Mouse (Mus musculus) adrenal gland, adult 10 weeks (tissue): Measurements from ENCODE around the gene Olfr974. TPM values are rescaled to one million over a fixed set of nuclear protein-coding genes. Genes with fewer than 3 reads are reported as not detected.

Source experiments
- polyA plus RNA-seq: library from polyadenylated mRNA; stranded (reverse); fragments of 350-450 nt; fragmentation: Illumina TruSeq; extraction: RNeasy Lipid Tissue Mini Kit (QIAGEN cat#74804); gene quantifications from one replicate; pipeline ENCODE4 v1.2.3, GENCODE M21; 2014; ENCODE audit warnings: low read depth, low replicate concordance

Gene Olfr974
- not detected for polyA plus RNA-seq

GRCm38 (mm10) chr9:39937201-39937600, at the start of gene Olfr974:
Olfr974 (plus strand) TSS chr9:39937501.

GRCm38 (mm10) chr9:39907036-39907435, 30.3 kb upstream of the Olfr974 start, which contains the start of gene Olfr229:
Olfr229 (plus strand) TSS chr9:39907336.

GRCm38 (mm10) chr9:39951946-39952345, 14.6 kb downstream of the Olfr974 start, which contains the start of gene Olfr975:
Olfr975 (minus strand) TSS chr9:39952046.

GRCm38 (mm10) chr9:39961033-39961432, 23.7 kb downstream of the Olfr974 start, which contains the start of gene Olfr976:
Olfr976 (minus strand) TSS chr9:39961133.

GRCm38 (mm10) chr9:39991813-39992212, 54.5 kb downstream of the Olfr974 start, which contains the start of gene Olfr978:
Olfr978 (plus strand) TSS chr9:39992113.

Other genes with a start within 250 kb of the Olfr974 start
- gene Olfr149, start 230.4 kb upstream of the Olfr974 start, polyA plus RNA-seq = not detected
- not detected for gene Olfr965, start 226.1 kb upstream of the Olfr974 start, polyA plus RNA-seq
- gene Olfr150, start 206.5 kb upstream of the Olfr974 start, polyA plus RNA-seq = not detected
- not detected for gene Olfr967, start 191.3 kb upstream of the Olfr974 start, polyA plus RNA-seq
- not detected for gene Olfr968, start 154.2 kb upstream of the Olfr974 start, polyA plus RNA-seq
- not detected for gene Olfr969, start 146.6 kb upstream of the Olfr974 start, polyA plus RNA-seq
- gene Olfr970, start 128.6 kb upstream of the Olfr974 start, polyA plus RNA-seq = not detected
- gene Olfr971, start 100.6 kb upstream of the Olfr974 start, polyA plus RNA-seq = not detected
- not detected for gene Olfr972, start 71.1 kb upstream of the Olfr974 start, polyA plus RNA-seq
- gene Olfr229, start 30.2 kb upstream of the Olfr974 start, polyA plus RNA-seq = not detected
- not detected for gene Olfr975, start 14.5 kb downstream of the Olfr974 start, polyA plus RNA-seq
- gene Olfr976, start 23.6 kb downstream of the Olfr974 start, polyA plus RNA-seq = not detected
- not detected for gene Olfr978, start 54.6 kb downstream of the Olfr974 start, polyA plus RNA-seq
- gene Olfr979, start 66.0 kb downstream of the Olfr974 start, polyA plus RNA-seq = not detected
- not detected for gene Olfr980, start 72.1 kb downstream of the Olfr974 start, polyA plus RNA-seq
- not detected for gene Olfr981, start 84.0 kb downstream of the Olfr974 start, polyA plus RNA-seq
- gene Olfr982, start 136.3 kb downstream of the Olfr974 start, polyA plus RNA-seq = not detected
- not detected for gene Olfr983, start 156.1 kb downstream of the Olfr974 start, polyA plus RNA-seq
- not detected for gene Olfr984, start 176.7 kb downstream of the Olfr974 start, polyA plus RNA-seq
- not detected for gene Olfr985, start 192.7 kb downstream of the Olfr974 start, polyA plus RNA-seq
- not detected for gene Tmem225, start 210.6 kb downstream of the Olfr974 start, polyA plus RNA-seq
- gene Olfr986, start 243.4 kb downstream of the Olfr974 start, polyA plus RNA-seq = not detected